Mouse (Mus musculus) right cerebral cortex, adult 2 months (tissue): ENCODE results near the gene Ahsa2.
"Not testable (repeated sequence)": the region's sequence is repeated elsewhere in the genome, so short reads cannot be mapped to it uniquely, and the experiment has no call there.

Experiments used
- DNase-seq, 2 experiments: peaks; one replicate each; pipeline ENCODE4 v3.0.0; 2021 to 2022; ENCODE audit warnings: low spot score in 2 of 2

Ahsa2 gene

DNA sequence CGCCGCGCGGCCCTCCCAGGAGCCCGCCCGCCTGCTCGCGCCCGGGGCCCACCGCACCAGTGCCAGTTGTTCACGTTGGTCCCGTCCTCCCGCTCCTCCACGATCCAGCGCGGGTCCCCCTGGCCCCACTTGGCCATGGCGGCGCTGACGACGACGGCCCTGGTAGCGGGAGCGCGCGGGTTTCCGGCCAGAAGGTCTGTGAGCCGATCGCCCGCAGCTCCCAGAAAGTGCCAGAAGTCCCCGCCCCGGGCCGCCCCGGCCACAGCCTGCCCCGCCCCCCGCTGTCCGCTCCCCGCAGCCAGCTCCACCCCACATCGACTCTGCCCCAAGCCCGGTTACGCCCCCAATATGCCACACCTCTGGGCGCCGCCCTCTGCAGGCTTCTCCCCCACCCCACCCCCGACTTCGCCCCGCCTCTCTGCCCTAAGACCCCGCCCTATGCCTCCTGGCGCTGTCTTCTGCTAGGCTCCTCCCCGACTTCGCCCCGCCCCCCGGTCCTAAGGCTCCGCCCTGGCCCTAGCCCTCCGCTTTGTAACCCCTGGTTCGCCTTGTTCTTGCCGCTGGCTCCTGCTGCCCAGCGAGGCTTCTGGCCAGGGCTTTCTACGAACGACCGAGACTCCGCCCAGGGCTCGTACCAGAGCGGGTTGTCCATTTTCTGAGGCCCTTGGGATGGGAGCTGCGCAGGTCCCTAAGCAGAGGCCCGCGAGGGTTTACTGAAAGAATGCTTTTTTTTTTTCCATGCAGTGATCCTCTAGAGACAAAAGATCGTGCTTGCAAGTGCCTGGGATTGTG is at the start of gene Ahsa2:
Ahsa2 (minus strand) TSS at position 313 of the 792 bp plus-strand sequence.
- peak; percentile 91 to 94 for DNase-seq

DNA sequence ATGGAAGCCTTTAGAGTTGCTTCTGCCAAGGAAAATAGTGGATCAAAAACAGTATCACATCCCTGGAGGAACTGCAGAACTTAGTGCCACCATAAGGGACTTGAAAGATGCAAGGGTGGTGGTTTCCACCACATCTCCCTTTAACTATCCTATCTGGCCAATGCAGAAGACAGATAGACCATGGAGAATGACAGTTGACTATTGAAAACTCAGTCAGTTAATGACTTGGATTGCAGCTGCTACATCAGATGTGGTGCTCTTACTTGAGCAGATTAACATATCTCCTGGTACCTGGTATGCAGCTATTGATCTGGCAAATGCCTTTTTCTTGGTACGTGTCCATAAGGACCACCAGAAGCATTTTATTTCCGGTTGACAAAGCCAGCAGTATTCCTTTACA is 39.6 kb upstream of the Ahsa2 start:
- DNase-seq, result no peak

DNA sequence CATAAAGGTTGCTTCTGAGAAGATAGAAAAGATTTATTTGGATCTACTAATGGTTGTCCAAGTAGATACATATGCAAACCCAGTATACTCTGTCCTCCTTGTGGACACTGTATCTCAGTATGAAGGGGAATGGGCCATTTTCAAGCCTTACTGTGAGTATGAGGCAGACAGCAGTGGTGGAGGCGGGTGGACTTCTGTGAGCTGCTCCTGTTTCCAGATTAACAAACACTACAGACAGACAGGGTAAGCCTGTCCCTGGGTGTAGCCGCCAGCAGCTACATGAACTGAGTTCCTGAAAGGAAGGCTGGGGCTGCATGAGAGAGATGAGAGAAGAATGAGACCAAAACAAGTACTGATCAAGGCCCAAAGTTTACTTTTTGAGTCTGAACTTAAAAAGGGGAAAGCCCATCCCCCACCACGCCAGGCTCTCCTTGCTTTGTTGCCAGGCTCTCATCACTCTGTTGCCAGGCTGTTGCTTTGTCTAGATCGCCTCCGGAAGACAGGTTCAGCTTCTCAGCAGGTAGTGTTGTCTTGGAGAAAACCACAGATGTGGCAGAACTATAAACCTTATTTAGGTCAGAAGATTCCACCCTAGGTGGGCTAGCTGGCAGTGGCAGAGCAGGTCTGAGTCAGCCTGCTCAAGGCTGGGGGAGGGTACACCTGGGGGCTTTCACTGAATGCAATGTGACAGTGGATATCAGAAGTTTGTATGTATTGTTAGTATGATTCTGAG is 22.8 kb upstream of the Ahsa2 start, which contains the start of gene 1700093K21Rik:
1700093K21Rik (minus strand) TSS at position 683 of the 733 bp plus-strand sequence.
- DNase-seq, result peak in 1 of 2 experiments; percentile 16

DNA sequence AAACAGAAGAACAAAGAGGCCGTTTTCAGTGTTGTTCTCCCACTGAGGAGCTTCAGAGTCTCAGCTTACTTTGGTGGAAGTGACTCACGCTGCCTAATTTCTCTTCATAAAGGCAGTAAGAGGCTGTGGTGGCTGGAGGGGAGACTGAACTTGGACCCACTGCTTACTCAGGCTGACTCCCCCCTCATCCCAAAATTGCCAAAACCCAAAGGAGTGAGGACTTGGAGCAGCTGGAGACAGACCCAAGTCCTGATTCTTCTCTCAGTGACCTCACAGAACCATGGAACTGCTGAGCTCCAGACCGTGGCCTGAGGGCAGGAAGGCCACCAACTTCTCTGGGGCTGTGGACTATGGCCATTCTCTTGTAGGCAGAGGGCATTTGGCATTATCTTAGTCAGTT is 21.2 kb upstream of the Ahsa2 start:
- DNase-seq, result no peak

DNA sequence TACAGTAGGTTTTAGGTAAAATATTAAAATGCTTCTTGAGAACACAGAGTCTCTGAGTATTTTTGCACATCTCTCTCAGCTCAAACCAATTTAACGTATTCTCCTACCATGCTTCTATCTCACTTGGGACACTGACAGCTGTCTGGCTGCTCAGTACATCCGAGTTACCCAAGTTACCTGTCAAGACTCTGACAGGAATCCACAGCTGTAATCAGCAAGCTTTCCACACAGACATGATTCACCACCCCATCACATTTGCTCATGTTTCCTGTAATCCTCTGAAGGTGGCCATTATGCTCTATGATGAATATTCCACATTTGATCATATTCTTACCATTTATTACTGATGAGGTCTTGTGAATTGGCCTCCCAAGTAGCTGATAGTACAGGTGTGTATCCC is 17.5 kb upstream of the Ahsa2 start:
- no peak for DNase-seq

DNA sequence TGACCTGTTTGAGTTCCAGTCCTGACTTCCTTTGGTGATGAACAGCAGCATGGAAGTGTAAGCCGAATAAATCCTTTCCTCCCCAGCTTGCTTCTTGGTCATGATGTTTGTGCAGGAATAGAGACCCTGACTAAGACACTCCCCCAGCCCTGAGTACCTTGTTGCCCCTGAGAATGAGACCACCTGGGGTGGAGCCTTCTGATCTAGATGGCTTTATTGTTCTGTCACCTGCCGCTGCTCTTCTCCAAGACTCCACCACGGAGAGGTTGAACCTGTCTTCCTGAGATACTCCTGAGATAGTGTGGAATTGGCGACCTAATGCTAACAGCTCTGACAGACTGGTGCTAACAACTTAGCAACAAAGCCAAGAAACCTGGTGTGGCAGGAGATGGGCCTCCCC is 17.0 kb upstream of the Ahsa2 start:
- DNase-seq, result not testable (repeated sequence)

DNA sequence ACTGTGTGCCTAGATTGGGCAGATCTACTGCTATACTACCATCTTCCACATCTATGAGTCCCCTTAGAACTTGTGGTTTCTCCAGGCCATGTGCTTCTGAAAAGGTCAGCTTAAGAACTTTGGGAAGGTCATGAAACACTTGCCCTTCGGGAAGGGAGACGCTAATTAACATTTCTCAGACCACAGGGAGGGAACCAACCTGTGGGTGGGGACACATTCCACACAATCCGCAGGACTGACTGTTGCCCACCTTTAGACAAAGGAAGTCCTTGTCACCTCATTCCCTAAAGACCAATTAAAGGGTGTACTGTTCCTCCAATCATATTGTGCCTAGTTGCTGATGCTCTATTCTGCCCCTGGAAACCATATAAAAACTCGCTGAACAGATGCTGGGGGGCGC is 7.0 kb upstream of the Ahsa2 start:
- DNase-seq, result not testable (repeated sequence)

DNA sequence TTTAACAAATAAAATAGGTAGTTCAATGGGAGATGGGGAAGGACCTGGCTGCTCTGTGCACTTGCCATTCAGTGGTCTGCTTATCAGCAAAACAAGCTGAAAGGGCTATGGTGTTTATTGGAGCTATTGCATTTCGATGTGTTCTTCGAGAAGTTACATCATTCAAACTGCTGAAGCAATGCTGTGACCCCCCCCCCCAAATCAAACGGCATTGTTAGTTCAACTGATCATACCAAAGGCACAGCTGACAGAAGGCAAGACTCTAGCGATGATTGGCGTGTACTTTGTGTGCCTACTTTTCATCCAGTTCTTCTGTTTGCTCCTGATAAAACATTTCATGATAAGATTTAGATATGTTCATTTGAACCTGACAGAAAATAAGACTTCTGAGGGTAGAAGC is 779 bp upstream of the Ahsa2 start:
- no peak for DNase-seq

DNA sequence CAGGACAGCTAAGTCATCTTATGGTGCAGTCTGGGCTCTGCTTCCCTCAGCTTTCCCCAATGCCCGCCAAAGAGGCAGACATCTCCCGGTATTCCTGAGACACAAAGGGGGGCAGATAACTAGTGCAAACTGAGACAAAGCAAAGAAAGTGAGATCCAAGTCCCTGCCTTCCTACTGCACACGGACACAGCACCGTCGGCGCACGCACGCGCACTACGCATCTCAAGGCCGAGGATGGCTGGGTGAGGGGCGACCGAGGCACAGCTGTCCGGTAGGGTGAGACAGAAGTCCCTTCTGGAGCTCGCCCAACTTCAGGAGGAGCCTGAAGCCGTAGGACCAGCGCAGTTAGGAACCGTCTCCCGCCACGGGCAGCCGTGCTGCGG is 504 bp downstream of the Ahsa2 start:
- DNase-seq, result peak; percentile 66 to 73

DNA sequence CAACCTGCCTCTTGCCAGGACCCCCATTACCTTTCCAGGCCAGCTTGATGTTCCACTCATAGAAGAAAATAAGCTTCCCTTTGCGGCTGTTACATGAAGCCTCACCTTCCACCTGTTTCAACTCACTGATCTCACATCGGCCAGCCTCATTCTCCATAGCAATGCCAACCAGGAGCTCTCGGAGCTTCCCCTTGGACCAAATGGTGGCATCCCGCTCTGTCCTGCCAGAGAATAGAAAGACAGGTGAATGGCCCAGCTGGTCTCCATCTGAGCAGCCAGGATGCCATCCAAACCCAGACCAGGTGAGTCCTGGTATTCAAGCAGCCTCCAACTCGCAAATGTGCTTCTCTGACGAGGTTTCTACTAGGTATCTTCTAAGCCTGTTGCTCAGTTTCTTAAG is 1.2 kb downstream of the Ahsa2 start:
- no peak for DNase-seq

DNA sequence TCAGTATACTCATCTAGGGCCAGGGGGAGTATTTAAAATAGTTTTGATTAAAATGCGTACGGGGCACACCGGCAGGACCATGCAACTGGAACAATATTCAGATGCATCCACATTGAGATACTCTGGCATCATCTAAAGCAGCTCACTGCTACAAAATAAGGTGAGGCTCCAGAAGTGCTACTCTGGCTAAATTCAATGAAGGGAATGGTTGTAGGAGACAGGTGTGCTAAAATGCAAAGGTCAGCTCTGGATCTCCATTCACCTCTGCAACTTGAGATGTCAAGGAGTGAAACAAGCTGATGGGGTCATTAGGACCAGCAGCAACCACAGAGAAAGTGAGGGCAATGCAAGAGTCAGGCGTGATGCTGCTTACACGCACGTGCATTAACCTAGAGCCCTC is 2.6 kb downstream of the Ahsa2 start:
- no peak for DNase-seq

DNA sequence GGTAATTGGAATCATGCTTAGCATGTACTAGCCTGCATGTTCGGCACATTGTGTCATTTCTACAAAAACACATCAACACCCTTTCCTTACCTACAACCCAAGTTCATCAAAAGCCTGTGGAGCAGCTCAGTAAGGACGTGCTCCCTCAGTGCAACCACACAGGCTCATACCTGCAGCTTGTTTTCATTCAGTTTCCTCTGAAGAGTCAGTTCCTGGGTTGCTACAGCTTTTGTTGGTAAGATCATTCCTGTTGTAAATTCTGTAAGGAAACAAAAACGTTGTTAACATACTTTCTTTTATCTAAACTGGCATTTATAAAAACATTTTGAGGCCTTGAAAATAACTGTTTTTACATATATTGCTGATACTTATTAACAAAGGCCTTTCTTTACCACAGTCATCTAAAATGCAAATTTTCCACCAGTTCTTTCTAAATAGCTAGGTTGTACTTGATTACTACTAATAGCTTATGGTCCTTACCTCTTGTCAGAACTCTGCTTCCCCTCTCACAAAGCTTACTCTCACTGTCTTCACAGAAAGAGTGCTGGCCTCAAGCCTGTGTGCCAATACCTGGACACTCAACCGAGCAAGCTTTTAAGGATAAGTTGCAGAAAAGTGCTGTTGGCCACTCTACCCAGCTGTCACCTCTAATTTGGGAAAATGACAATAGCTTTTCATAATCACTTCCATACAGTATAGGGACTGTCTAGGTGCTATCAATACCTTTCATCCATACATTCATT is 5.6 kb downstream of the Ahsa2 start:
- no peak for DNase-seq

DNA sequence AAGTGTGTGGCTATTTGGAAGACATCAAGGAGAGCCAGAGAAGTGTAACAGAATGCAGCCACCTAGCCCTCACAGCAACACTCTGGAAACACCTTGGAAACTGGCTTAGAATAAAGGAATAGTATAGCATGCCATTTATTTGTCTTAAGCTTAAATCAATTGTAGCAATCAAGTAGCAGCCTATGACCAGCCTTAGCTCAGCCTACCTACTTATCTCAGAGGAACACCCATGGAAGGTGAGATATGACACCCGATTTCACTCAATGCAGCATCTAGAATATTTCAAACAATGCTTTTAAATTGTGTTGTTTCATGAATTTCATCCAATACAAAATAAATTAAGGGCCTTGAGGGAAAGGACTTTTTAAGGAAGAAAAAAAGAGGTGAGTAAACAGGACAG is 7.9 kb downstream of the Ahsa2 start:
- no peak for DNase-seq

DNA sequence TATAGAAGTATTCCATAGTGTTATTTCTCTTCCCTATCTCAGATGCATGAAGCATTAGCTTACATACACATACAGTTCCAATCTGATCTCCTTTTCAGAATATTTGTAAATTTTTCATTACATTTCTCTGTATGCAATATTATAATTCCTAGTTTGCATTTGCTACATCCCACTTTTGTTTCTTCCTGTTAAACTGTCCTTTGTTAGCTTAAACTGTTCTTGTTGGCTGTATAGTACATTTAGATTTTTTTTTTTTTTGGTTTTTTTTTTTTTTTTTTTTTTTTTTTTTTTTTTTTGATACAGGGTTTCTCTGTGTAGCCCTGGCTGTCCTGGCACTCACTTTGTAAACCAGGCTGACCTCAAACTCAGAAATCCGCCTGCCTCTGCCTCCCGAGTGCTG is 32.0 kb downstream of the Ahsa2 start:
- not testable (repeated sequence) for DNase-seq
